Mouse (Mus musculus): ENCODE measurements at regions not wholly inside any gene's neighbourhood (a gene's known extent, or its start where the extent isn't known, plus 50 kb on each side); places are given as distances from the start of the nearest gene placed in this dataset.

- no peak overlapping the region for H3K27ac ChIP-seq (replicated peaks in 1 of 2; ENCODE audit: control insufficient read depth in 1 of 2, insufficient read depth in 1 of 2, low read depth in 2 of 2, low read length in 2 of 2)
- H3K4me2 ChIP-seq (ENCODE audit: low read length), result no peak overlapping the region
- no peaks in the 10 kb centered on the region for H3K4me1 ChIP-seq (ENCODE audit: control insufficient read depth in 2 of 2, insufficient read depth in 2 of 2, low read length in 2 of 2)
- no peak for ATAC-seq (ENCODE audit: insufficient number of reproducible peaks, insufficient read depth, low FRiP score, low read depth)
- 76% methylated on average over 1 of the region's 1 CpGs for WGBS
- no peaks in the 10 kb centered on the region for H3K36me3 ChIP-seq (ENCODE audit: control insufficient read depth, insufficient read depth, low read length)
- H3K9me3 ChIP-seq (ENCODE audit: control insufficient read depth, low read length), result no peaks in the 10 kb centered on the region
- no peak overlapping the region for H3K4me3 ChIP-seq (ENCODE audit: control insufficient read depth in 1 of 2, insufficient read depth in 1 of 2, low read depth in 1 of 2, low read length in 2 of 2)
- H3K27me3 ChIP-seq (ENCODE audit: control insufficient read depth, insufficient read depth, low read length), result no peaks in the 10 kb centered on the region
- no peak overlapping the region for H3K9ac ChIP-seq (ENCODE audit: low read length)
Observed at GRCm38 (mm10) chr8:73881606-73882005, 528.3 kb upstream of the Large1 start.

All from heart, embryonic 14.5 days (tissue).